Mouse (Mus musculus): ENCODE results near the gene Gabrr3.

Gene Gabrr3

GRCm38 (mm10) chr16:59471637-59472278, 64.6 kb downstream of the Gabrr3 start, which contains the start of gene Riox2:
Gene Riox2, plus strand, starts transcription at chr16:59471775.
- DNase-seq, result peak; percentile 91

GRCm38 (mm10) chr16:59472546-59472945, 65.4 kb downstream of the Gabrr3 start:
- no peak for DNase-seq

- peak; percentile 65 for DNase-seq
These were observed 67.7 kb downstream of the Gabrr3 start for GRCm38 (mm10) chr16:59474788-59475187.

- no peak for DNase-seq
These were observed 70.8 kb downstream of the Gabrr3 start for GRCm38 (mm10) chr16:59477955-59478354.

GRCm38 (mm10) chr16:59487239-59487638, 80.1 kb downstream of the Gabrr3 start:
- no peak for DNase-seq

- no peak for DNase-seq
These were observed 80.9 kb downstream of the Gabrr3 start for GRCm38 (mm10) chr16:59487975-59488548.

- no peak for DNase-seq
These were observed 86.1 kb downstream of the Gabrr3 start for GRCm38 (mm10) chr16:59493199-59493598.

- DNase-seq, result no peak
These were observed 90.8 kb downstream of the Gabrr3 start for GRCm38 (mm10) chr16:59497947-59498346.

- no peak for DNase-seq
These were observed 92.0 kb downstream of the Gabrr3 start for GRCm38 (mm10) chr16:59499180-59499579.

GRCm38 (mm10) chr16:59509830-59510229, 102.7 kb downstream of the Gabrr3 start:
- no peak for DNase-seq
